ENCODE assay signal across 26 mouse cellular contexts in the genomic region with DNA sequence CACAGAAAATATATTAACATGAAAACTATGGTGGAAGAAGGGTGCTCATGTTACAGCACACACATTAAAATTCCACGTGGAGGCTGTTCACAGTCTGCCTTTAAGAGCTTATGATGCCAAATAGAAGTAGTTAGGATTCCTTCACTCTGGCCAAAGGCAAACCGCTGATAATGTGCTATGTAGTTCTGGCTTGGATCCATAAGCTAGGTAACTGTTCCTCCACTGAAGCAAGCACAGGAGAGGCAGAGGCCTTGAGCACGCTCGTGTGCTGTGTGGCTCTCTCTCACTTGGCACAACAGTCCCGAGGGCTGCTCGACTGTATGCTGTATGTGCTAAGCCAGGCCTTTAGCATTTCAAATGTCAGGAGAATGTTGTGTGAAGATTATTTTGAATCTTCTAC. TPM values are rescaled to one million over a fixed set of nuclear protein-coding genes. Genes with fewer than 3 reads are reported as not detected.
DNase-seq lines count a peak whose midpoint lies in the region; ATAC-seq and TF ChIP-seq lines count a peak whose summit lies in the region.
"Had no signal": no experiment of that assay in that cellular context is flagged by ENCODE, and none has a peak within 500 bp of the region (broad histone marks: within the 10 kb centered on the region; RNA-seq: fewer than 3 reads in every experiment).

No protein-coding gene starts in this region.

- no peak overlapping the region for H3K9ac ChIP-seq in heart, embryonic 13.5 days
- H3K9ac ChIP-seq in heart, postnatal 0 days (replicated peaks; ENCODE audit: low read depth, low read length) = no peak overlapping the region
- H3K9ac ChIP-seq: embryonic facial prominence, embryonic 15.5 days; forebrain, postnatal 0 days; hindbrain, embryonic 12.5 days; hindbrain, embryonic 15.5 days had no signal

- no peaks in the 10 kb centered on the region for H3K27me3 ChIP-seq in heart, embryonic 13.5 days (replicated peaks)
- no peaks in the 10 kb centered on the region for H3K27me3 ChIP-seq in heart, postnatal 0 days (ENCODE audit: control insufficient read depth, insufficient read depth, low read length)
- H3K27me3 ChIP-seq: embryonic facial prominence, embryonic 15.5 days; hindbrain, embryonic 12.5 days; hindbrain, embryonic 15.5 days had no signal

- no peak for DNase-seq in heart, postnatal 25 days (ENCODE audit: low spot score)
- peak; percentile 77 for DNase-seq in heart, postnatal 0 days (ENCODE audit: low spot score)
- DNase-seq in heart, adult 8-10 months (ENCODE audit: low spot score) = no peak
- peak; percentile 26 for DNase-seq in Muller cell, postnatal 12 days (ENCODE audit: inconsistent ontology term)
- no peak for DNase-seq in layer of hippocampus, adult 8-10 months (ENCODE audit: low spot score in 2 of 2)
- DNase-seq: adrenal gland, adult 8-10 months; adrenal gland, postnatal 25 days; cerebellum, adult 11-12 months; cerebellum, adult 8-10 months; cerebellum, postnatal 10 days; cerebellum, postnatal 36 days; embryo, embryonic 11 days; forebrain, postnatal 0 days; gastrocnemius, adult 2 months; gastrocnemius, postnatal 14 days; heart, adult 18-20 months; kidney, adult 2 months had no signal

- peaks cover 47% of the 10 kb centered on the region for H3K36me3 ChIP-seq in heart, embryonic 13.5 days
- H3K36me3 ChIP-seq in heart, postnatal 0 days (replicated peaks; ENCODE audit: control insufficient read depth, insufficient read depth, low read length) = peaks cover 24% of the 10 kb centered on the region; the same call in 1 of the 2 replicates

- H3K9me3 ChIP-seq in heart, embryonic 13.5 days = no peaks in the 10 kb centered on the region
- H3K9me3 ChIP-seq in heart, postnatal 0 days (replicated peaks; ENCODE audit: control insufficient read depth, low read length) = no peaks in the 10 kb centered on the region
- H3K9me3 ChIP-seq: embryonic facial prominence, embryonic 15.5 days; heart, embryonic 10.5 days; hindbrain, embryonic 12.5 days; hindbrain, embryonic 15.5 days had no signal

- peak overlapping the region; percentile 41 for H3K27ac ChIP-seq in heart, embryonic 13.5 days (replicated peaks)
- H3K27ac ChIP-seq in heart, postnatal 0 days (ENCODE audit: low read depth) = peak overlapping the region; percentile 59
- H3K27ac ChIP-seq: embryonic facial prominence, embryonic 15.5 days; gastrocnemius, adult 2 months; heart, embryonic 10.5 days; hindbrain, embryonic 12.5 days; hindbrain, embryonic 15.5 days had no signal

- TF ChIP-seq EP300 in heart, postnatal 0 days (IDR thresholded peaks at IDR 0.05; ENCODE audit: low read depth) = no peak

- no peak for TF ChIP-seq CTCF in heart, postnatal 0 days (IDR thresholded peaks at IDR 0.05; ENCODE audit: low read depth)

- peaks cover 8% of the 10 kb centered on the region; the same call in 1 of the 2 replicates for H3K4me1 ChIP-seq in heart, embryonic 13.5 days
- no peaks in the 10 kb centered on the region for H3K4me1 ChIP-seq in heart, postnatal 0 days (ENCODE audit: control insufficient read depth, insufficient read depth)
- H3K4me1 ChIP-seq: embryonic facial prominence, embryonic 15.5 days; hindbrain, embryonic 12.5 days; hindbrain, embryonic 15.5 days had no signal

- intact Hi-C loops in heart, postnatal 25 days (cut with DNase I) = no loop called here

- ATAC-seq in heart, embryonic 13.5 days (ENCODE audit: extremely low read depth, insufficient number of reproducible peaks, low FRiP score, low TSS enrichment) = no peak
- ATAC-seq in heart, postnatal 0 days (ENCODE audit: insufficient read depth, low read depth) = peak; percentile 68
- ATAC-seq: activated CD4-positive, CD25-positive, alpha-beta regulatory T cell, adult 4 months; CD4-positive, CD25-positive, alpha-beta regulatory T cell, adult 4 months; forebrain, embryonic 14.5 days; forebrain, postnatal 0 days; intestine, postnatal 0 days had no signal

- no peak overlapping the region for H3K4me2 ChIP-seq in heart, embryonic 13.5 days
- H3K4me2 ChIP-seq in heart, postnatal 0 days (ENCODE audit: low read depth, low read length) = no peak overlapping the region
- H3K4me2 ChIP-seq: embryonic facial prominence, embryonic 15.5 days; hindbrain, embryonic 12.5 days; hindbrain, embryonic 15.5 days had no signal

- no peak overlapping the region for H3K4me3 ChIP-seq in heart, embryonic 13.5 days
- H3K4me3 ChIP-seq in heart, postnatal 0 days (ENCODE audit: low read depth, low read length) = no peak overlapping the region
- H3K4me3 ChIP-seq: embryonic facial prominence, embryonic 15.5 days; gastrocnemius, adult 2 months; heart, embryonic 10.5 days; hindbrain, embryonic 12.5 days; hindbrain, embryonic 15.5 days had no signal

- WGBS in heart, embryonic 13.5 days = 58% methylated on average over 6 of the region's 6 CpGs
- 24% methylated on average over 6 of the region's 6 CpGs for WGBS in heart, postnatal 0 days

RNA-seq across cellular contexts. Expression of a gene that starts 20.6 kb away (rescaled TPM):
- polyA plus RNA-seq in heart, embryonic 13.5 days (2015; fragmentation: Nextera tagmentation; extraction: Ambion mirVana) = 34.6 and 36.9 TPM in 2 replicates
- 10 to 100 TPM; 20.8 to 23.3 TPM for total RNA-seq in heart, postnatal 25 days (2021)
- 7.1 and 22.1 TPM in 2 replicates for total RNA-seq in heart, postnatal 0 days (2014; rRNA removed; ENCODE audit: low replicate concordance)
- 39.6 and 45.4 TPM in 2 replicates for polyA plus RNA-seq in heart, postnatal 0 days (2015; fragmentation: Nextera tagmentation; extraction: Ambion mirVana)
- 10 to 100 TPM; 21.5 to 32.6 (median 26.2) TPM for total RNA-seq in heart, adult 8-10 months (2022)
- 10 to 100 TPM; 37.6 to 47.0 (median 41.7) TPM for total RNA-seq in layer of hippocampus, adult 8-10 months (2022)

RNA-seq across cellular contexts. Expression of a gene that starts 55.6 kb away (rescaled TPM):
- 9.5 and 11.4 TPM in 2 replicates for polyA plus RNA-seq in heart, embryonic 13.5 days (2015; fragmentation: Nextera tagmentation; extraction: Ambion mirVana)
- 10 to 100 TPM; 27.6 to 29.5 TPM for total RNA-seq in heart, postnatal 25 days (2021)
- total RNA-seq in heart, postnatal 0 days (2014; rRNA removed; ENCODE audit: low replicate concordance) = 11.8 and 19.3 TPM in 2 replicates
- polyA plus RNA-seq in heart, postnatal 0 days (2015; fragmentation: Nextera tagmentation; extraction: Ambion mirVana) = 6.6 and 8.5 TPM in 2 replicates
- total RNA-seq in heart, adult 8-10 months (2022) = 10 to 100 TPM; 28.0 to 36.2 (median 29.7) TPM
- total RNA-seq in layer of hippocampus, adult 8-10 months (2022) = 100 to 1,000 TPM; 396 to 439 (median 423) TPM

Comparison
In these comparisons a context has a peak if more than half of its experiments do, and no peak if none do; other contexts are left out.
1. DNase-seq: peak in heart, postnatal 0 days (single experiment) and Muller cell, postnatal 12 days (single experiment); none in heart, postnatal 25 days (single experiment), heart, adult 8-10 months (single experiment) and layer of hippocampus, adult 8-10 months (0 of 2).
2. RNA of a gene that starts 55.6 kb away (total RNA-seq): 396 to 439 TPM in layer of hippocampus, adult 8-10 months; 28.0 to 36.2 TPM in heart, adult 8-10 months, 27.6 to 29.5 TPM in heart, postnatal 25 days and 11.8 to 19.3 TPM in heart, postnatal 0 days; every median in the first group is over 10 times any median in the second.